Mouse (Mus musculus) stomach, postnatal 0 days (tissue): ENCODE results near the gene Plxnb2.

Source experiments
- CTCF ChIP-seq: IDR thresholded peaks from 2 replicates; pipeline ENCODE4 v1.5.1; 2016; ENCODE audit warnings: antibody characterized with exemption, low read depth, mild to moderate bottlenecking, moderate library complexity
- EP300 ChIP-seq: optimal IDR thresholded peaks from 2 replicates; pipeline ENCODE3; 2016; ENCODE audit warnings: antibody characterized with exemption

- TF ChIP-seq CTCF, result no peak
- no peak for TF ChIP-seq EP300
Measured at GRCm38 (mm10) chr15:89174889-89175339, 5.7 kb downstream of the Plxnb2 start.
